Mouse (Mus musculus) heart, adult 2 months (tissue): ENCODE results near the gene Dpm1.

Source experiments
- CTCF ChIP-seq: fragments of 200-600 bp; IDR thresholded peaks from 2 replicates; pipeline ENCODE4 v1.8.1; 2022; ENCODE audit warnings: antibody characterized with exemption, mild to moderate bottlenecking, moderate library complexity
- POLR2A ChIP-seq: fragments of 200-500 bp; IDR thresholded peaks from 2 replicates; pipeline ENCODE4 v1.6.1; 2011; ENCODE audit warnings: mild to moderate bottlenecking, low read depth, low read length, control low read depth; ENCODE audit not compliant: insufficient read depth

- TF ChIP-seq POLR2A (no peak), CTCF (no peak)
These were observed 43.0 kb upstream of the Dpm1 start for GRCm38 (mm10) chr2:168273387-168273786.
